Mouse (Mus musculus) liver, embryonic 14.5 days (tissue): ENCODE measurements around the gene Abcb10. TPM values are rescaled to one million over a fixed set of nuclear protein-coding genes. Genes with fewer than 3 reads are reported as not detected.

ENCODE experiments used
- ATAC-seq: fragments of 200-750 bp; cut with Nextera tagmentation; 2 replicates; pipeline ENCODE4 v1.8.0; 2017; ENCODE audit warnings: moderate number of reproducible peaks, mild to moderate bottlenecking, moderate library complexity; ENCODE audit not compliant: insufficient read depth
- DNase-seq, 3 experiments: peaks; one replicate each; pipeline ENCODE4 v3.0.0-alpha.2; 2012 to 2013; ENCODE audit warnings: low read depth in 3 of 3, low spot score in 3 of 3
- H3K27ac ChIP-seq: fragments of 300-500 bp; sonication (generic); 2 replicates; pipeline ENCODE4 v1.5.1; 2014; ENCODE audit warnings: moderate library complexity, mild to moderate bottlenecking, control low read depth, inconsistent platforms
- H3K27me3 ChIP-seq: fragments of 300-500 bp; sonication (generic); 2 replicates; pipeline ENCODE4 v1.6.1; 2014; ENCODE audit warnings: mild to moderate bottlenecking, low read length, moderate library complexity; ENCODE audit not compliant: control insufficient read depth, insufficient read depth
- H3K36me3 ChIP-seq: fragments of 300-500 bp; sonication (generic); replicated peaks from 2 replicates; pipeline ENCODE4 v1.6.1; 2014; ENCODE audit warnings: low read depth; ENCODE audit not compliant: control insufficient read depth, insufficient read depth
- H3K4me1 ChIP-seq, 2 experiments: fragments of 200-500 bp in 1 of 2; fragments of 300-500 bp in 1 of 2; sonication (generic) in 1 of 2; replicated peaks; 2 replicates each; pipeline ENCODE4 v1.6.1; 2012 to 2014; ENCODE audit warnings: antibody characterized with exemption in 1 of 2, inconsistent platforms in 1 of 2, low read length in 1 of 2; ENCODE audit not compliant: control insufficient read depth in 2 of 2, insufficient read depth in 2 of 2
- H3K4me2 ChIP-seq: fragments of 300-500 bp; sonication (generic); 2 replicates; pipeline ENCODE4 v1.6.1; 2014; ENCODE audit warnings: low read depth, mild to moderate bottlenecking, control low read depth, moderate library complexity
- H3K4me3 ChIP-seq, 2 experiments: fragments of 200-500 bp in 1 of 2; fragments of 300-500 bp in 1 of 2; sonication (generic) in 1 of 2; 2 replicates each; pipeline ENCODE4 v1.5.1; 2012 to 2014; ENCODE audit warnings: low read depth in 2 of 2, low read length in 2 of 2, mild to moderate bottlenecking in 2 of 2, control low read depth in 1 of 2, inconsistent platforms in 1 of 2, moderate library complexity in 1 of 2; ENCODE audit not compliant: insufficient read depth in 1 of 2
- H3K9ac ChIP-seq: fragments of 300-500 bp; sonication (generic); replicated peaks from 2 replicates; pipeline ENCODE4 v1.6.1; 2014; ENCODE audit warnings: mild to moderate bottlenecking, control low read depth, moderate library complexity
- H3K9me3 ChIP-seq: fragments of 300-500 bp; sonication (generic); 2 replicates; pipeline ENCODE4 v1.6.1; 2016; ENCODE audit warnings: low read length, mixed read lengths; ENCODE audit not compliant: control insufficient read depth
- CTCF ChIP-seq: IDR thresholded peaks from 2 replicates; pipeline ENCODE4 v1.5.1; 2016; ENCODE audit warnings: antibody characterized with exemption, low read depth, control low read depth
- EP300 ChIP-seq: IDR thresholded peaks from 2 replicates; pipeline ENCODE4 v1.6.1; 2016; ENCODE audit warnings: antibody characterized with exemption, low read depth
- WGBS: fragments of 180-500 bp; shearing (Covaris S2); extraction: QIAGEN DNeasy Blood & Tissue Kit; methylation state at CpG from one replicate; pipeline ENCODE4 v1.1.7; 2014; ENCODE audit not compliant: insufficient replicate concordance; 5-methylcytosine and 5-hydroxymethylcytosine counted together
- polyA plus RNA-seq, 2 experiments: library from polyadenylated mRNA; depleted of rRNA in 1 of 2; stranded (reverse) in 1 of 2; unstranded in 1 of 2; fragments of >200 nt; fragmentation: Nextera tagmentation in 1 of 2; extraction: Ambion mirVana in 1 of 2; gene quantifications; 2 replicates each; pipeline versions ENCODE4 v1.2.1 to v1.2.3; 2012 to 2014

The Abcb10 gene
- polyA plus RNA-seq, 2 experiments, result 83.0 to 129 TPM

DNA sequence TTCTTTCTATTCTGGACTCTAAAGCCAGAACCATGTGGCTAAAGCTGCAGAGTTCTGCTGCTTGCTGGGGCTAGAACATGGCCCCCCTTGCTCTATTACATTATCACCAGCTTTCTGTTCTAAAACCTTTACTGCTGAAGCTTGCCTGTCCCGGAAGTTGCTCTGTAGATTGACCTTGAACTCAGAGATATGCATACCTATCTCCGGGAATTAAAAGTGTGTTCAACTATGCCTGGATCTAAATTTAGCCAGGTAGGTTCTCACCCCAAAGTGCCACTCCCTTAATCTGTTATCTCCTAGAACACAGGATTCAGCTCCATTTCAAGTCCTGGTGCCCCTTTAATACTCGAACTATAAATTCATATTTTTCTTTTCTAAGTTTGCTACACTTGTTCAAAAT lies 28.7 kb upstream of the Abcb10 start:
- no peak for ATAC-seq
- H3K27ac ChIP-seq, result no peak overlapping the region; the same call in 1 of the 2 replicates

DNA sequence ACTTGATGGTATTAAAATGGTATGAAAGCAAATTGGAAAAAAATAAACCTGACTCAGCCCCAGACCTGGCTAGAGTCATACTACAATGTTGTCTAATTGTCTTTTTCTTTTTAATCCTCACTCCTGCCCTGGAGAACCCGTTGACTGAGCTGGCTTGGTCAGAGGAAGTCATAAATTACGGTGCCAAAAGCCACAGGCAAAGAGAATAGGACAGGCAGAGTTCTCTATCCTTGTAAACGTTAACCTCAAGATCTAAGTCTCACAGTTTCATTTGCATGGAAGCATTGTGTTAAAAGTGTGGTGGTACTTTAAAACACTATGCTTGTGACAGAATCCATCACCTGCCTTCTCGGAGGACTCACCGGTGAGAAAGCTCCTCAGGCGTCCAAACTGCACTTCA lies 24.9 kb upstream of the Abcb10 start:
- TF ChIP-seq CTCF (no peak), EP300 (no peak)
- Histone ChIP-seq H3K4me1 (peaks cover 14 to 17% of the 10 kb centered on the region in 2 experiments), H3K4me3 (no peak overlapping the region), H3K9ac (no peak overlapping the region), H3K27ac (no peak overlapping the region), H3K27me3 (no peaks in the 10 kb centered on the region), H3K9me3 (no peaks in the 10 kb centered on the region), H3K4me2 (no peak overlapping the region), H3K36me3 (peaks cover 62% of the 10 kb centered on the region)
- ATAC-seq (no peak), DNase-seq (no peak)
- WGBS, result 59% methylated on average over 6 of the region's 6 CpGs

More for the DNA sequence above, 28.7 kb upstream of the Abcb10 start:
- TF ChIP-seq EP300 (no peak), CTCF (no peak)
- Histone ChIP-seq H3K4me2 (peak overlapping the region; percentile 37), H3K9me3 (no peaks in the 10 kb centered on the region), H3K4me3 (no peak overlapping the region), H3K4me1 (peaks cover 30 to 37% of the 10 kb centered on the region in 2 experiments), H3K36me3 (peaks cover 29% of the 10 kb centered on the region), H3K9ac (peak overlapping the region; percentile 27; the same call in 1 of the 2 replicates), H3K27me3 (no peaks in the 10 kb centered on the region)
- 18% methylated on average over 3 of the region's 3 CpGs for WGBS
- DNase-seq, result no peak

DNA sequence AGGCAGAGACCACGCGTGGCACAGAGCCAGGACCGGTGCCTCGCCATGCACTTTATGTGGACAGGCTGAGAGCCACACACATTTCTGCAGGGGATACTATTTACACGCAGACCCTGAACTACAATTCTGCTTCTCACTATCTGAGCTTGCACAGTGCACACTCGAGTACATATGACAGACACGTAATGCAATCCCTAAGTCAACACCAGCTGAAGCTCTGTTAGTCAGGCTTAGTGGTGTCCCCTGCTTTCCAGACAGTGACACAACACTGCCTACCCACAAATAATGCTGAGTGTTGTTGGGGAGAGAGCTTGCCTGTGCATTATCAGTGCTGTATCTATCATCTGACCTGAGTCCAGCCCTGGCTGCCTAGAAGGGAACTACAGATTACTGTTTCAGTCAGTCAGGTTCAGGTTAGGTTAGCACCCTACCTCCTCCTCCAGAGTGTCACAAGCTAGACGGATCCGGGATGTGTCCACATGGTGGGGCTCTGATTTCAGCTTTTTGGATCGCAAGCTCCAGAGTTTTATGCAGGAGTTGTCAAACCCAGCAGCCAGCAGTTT lies 19.7 kb upstream of the Abcb10 start:
- H3K9ac ChIP-seq, result no peak overlapping the region
- WGBS, result 88% methylated on average over 10 of the region's 10 CpGs
- H3K27ac ChIP-seq, result no peak overlapping the region
- no peak for TF ChIP-seq EP300
- peak; percentile 14; the same call in 1 of the 2 replicates for TF ChIP-seq CTCF
- no peak for DNase-seq
- ATAC-seq, result no peak
- H3K4me1 ChIP-seq, result no peaks in the 10 kb centered on the region
- H3K4me2 ChIP-seq, result no peak overlapping the region
- no peaks in the 10 kb centered on the region for H3K27me3 ChIP-seq
- no peaks in the 10 kb centered on the region for H3K9me3 ChIP-seq
- H3K4me3 ChIP-seq, result no peak overlapping the region
- peaks cover 69% of the 10 kb centered on the region for H3K36me3 ChIP-seq

DNA sequence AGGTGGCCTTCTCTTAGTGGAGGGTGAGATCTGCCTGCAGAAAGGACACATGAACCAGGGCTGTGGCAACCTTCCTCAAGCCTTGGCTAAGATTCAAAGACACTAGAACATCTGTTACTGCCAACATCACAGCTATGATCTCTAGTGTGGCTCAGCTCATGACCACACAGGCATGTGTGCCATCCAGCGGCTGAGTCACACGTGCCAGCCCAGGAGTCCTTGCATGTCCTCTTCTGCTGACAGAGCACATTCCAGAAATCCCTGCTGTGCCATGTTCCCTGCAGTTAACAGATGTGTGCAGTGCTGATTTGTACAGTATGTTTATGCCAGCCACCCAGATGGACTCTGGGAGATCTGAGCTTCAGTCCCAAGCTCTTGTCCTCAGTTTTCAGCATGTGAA lies 16.6 kb upstream of the Abcb10 start:
- no peak for ATAC-seq
- WGBS, result 75% methylated on average over 2 of the region's 2 CpGs
- H3K36me3 ChIP-seq, result peaks cover 58% of the 10 kb centered on the region
- no peak overlapping the region for H3K9ac ChIP-seq
- no peak overlapping the region for H3K4me2 ChIP-seq
- no peaks in the 10 kb centered on the region for H3K27me3 ChIP-seq
- no peaks in the 10 kb centered on the region for H3K9me3 ChIP-seq
- DNase-seq, result no peak
- H3K4me1 ChIP-seq, result no peaks in the 10 kb centered on the region
- TF ChIP-seq EP300, result no peak
- no peak for TF ChIP-seq CTCF
- no peak overlapping the region for H3K4me3 ChIP-seq
- no peak overlapping the region for H3K27ac ChIP-seq

DNA sequence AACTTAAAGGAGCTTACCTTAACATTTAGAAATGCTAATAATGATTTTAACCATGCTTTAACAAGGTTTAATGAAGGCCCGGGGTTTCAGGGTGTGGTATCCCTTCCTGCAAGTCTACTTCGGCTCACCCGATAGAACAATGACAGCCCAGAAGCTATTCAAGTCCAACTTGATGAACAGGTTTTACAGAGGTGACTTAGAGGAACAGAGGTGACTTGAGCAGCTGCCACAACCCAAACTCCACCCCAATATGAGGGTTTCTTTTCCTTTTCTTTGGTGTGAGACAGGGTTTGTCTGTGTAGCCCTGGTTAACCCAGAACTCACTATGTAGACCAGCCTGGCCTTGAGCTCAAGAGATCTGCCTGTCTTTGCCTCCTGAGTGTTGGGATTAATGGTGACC lies 11.1 kb upstream of the Abcb10 start:
- H3K36me3 ChIP-seq, result peaks cover 22% of the 10 kb centered on the region
- ATAC-seq (no peak), DNase-seq (no peak)
- H3K9ac ChIP-seq, result 0 out of 2 replicates have a peak overlapping the region, but pooled peaks have one; percentile 3
- TF ChIP-seq EP300, result no peak
- no peak for TF ChIP-seq CTCF
- no peak overlapping the region for H3K4me3 ChIP-seq
- H3K4me1 ChIP-seq, result peaks cover 17 to 24% of the 10 kb centered on the region in 2 experiments
- H3K27ac ChIP-seq, result no peak overlapping the region; the same call in 1 of the 2 replicates
- H3K4me2 ChIP-seq, result no peak overlapping the region
- no peaks in the 10 kb centered on the region for H3K27me3 ChIP-seq
- no peaks in the 10 kb centered on the region for H3K9me3 ChIP-seq
- WGBS, result 78% methylated on average over 3 of the region's 3 CpGs
